Mouse (Mus musculus) olfactory bulb, adult 2 months (tissue): Measurements from ENCODE around the gene A4galt. TPM values are rescaled to one million over a fixed set of nuclear protein-coding genes. Genes with fewer than 3 reads are reported as not detected.

Source experiments
- H3K27ac ChIP-seq: fragments of 200-500 bp; 2 replicates; pipeline ENCODE4 v1.5.1; 2012; ENCODE audit warnings: low read depth, low read length; ENCODE audit not compliant: insufficient read depth
- H3K4me1 ChIP-seq: fragments of 200-500 bp; 2 replicates; pipeline ENCODE4 v1.6.1; 2012; ENCODE audit warnings: low read length; ENCODE audit not compliant: control insufficient read depth, insufficient read depth
- H3K4me3 ChIP-seq: fragments of 200-500 bp; 2 replicates; pipeline ENCODE4 v1.5.1; 2012; ENCODE audit warnings: mild to moderate bottlenecking, low read depth, low read length, moderate library complexity; ENCODE audit not compliant: insufficient read depth
- CTCF ChIP-seq: fragments of 200-500 bp; IDR thresholded peaks from 2 replicates; pipeline ENCODE4 v1.5.1; 2012; ENCODE audit warnings: low read depth, mild to moderate bottlenecking, low read length, moderate library complexity; ENCODE audit not compliant: insufficient read depth
- POLR2A ChIP-seq: fragments of 200-500 bp; IDR thresholded peaks from 2 replicates; pipeline ENCODE4 v1.6.1; 2012; ENCODE audit warnings: mild to moderate bottlenecking, low read depth, low read length, moderate library complexity; ENCODE audit not compliant: insufficient read depth
- WGBS: fragments of 180-500 bp; shearing (Covaris S2); methylation state at CpG from one replicate; pipeline ENCODE4 v1.1.7; 2018; 5-methylcytosine and 5-hydroxymethylcytosine counted together
- polyA plus RNA-seq: library from polyadenylated mRNA; stranded (reverse); fragments of >200 nt; gene quantifications from 2 replicates; pipeline ENCODE4 v1.2.4, GENCODE M21; 2012; ENCODE audit warnings: low replicate concordance; ENCODE audit not compliant: missing spikeins, insufficient read depth, insufficient read length

Gene A4galt
- polyA plus RNA-seq, 1 experiment, result not detected

- TF ChIP-seq POLR2A, result no peak
- TF ChIP-seq CTCF, result no peak
- no peak overlapping the region for H3K27ac ChIP-seq
- no peaks in the 10 kb centered on the region for H3K4me1 ChIP-seq
- no peak overlapping the region for H3K4me3 ChIP-seq
- 95% methylated on average over 4 of the region's 4 CpGs for WGBS
Observed at GRCm38 (mm10) chr15:83193413-83193812, 58.2 kb downstream of the A4galt start.

DNA sequence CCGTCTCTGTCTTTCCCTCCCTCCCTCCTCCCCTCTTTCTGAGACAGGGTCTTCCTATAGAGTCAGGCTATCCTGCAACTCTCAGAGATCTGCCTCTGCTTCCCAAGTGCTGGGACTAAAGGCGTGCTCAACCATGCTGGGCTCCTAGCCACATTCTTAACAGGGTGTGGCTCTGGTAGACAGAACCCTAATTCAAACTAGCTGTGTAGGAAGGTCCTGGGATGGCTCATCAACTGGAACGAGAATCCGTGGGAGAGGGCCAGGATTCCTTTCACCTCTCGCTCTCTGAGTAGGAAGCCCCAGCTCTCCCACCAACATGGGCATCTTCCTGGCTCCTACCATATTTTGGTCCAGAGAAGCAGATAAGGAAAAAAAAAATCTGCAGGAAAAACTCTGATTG lies 69.2 kb downstream of the A4galt start:
- TF ChIP-seq CTCF (no peak), POLR2A (no peak)
- WGBS, result 72% methylated on average over 5 of the region's 5 CpGs
- Histone ChIP-seq H3K4me1 (no peaks in the 10 kb centered on the region), H3K4me3 (no peak overlapping the region), H3K27ac (no peak overlapping the region)

DNA sequence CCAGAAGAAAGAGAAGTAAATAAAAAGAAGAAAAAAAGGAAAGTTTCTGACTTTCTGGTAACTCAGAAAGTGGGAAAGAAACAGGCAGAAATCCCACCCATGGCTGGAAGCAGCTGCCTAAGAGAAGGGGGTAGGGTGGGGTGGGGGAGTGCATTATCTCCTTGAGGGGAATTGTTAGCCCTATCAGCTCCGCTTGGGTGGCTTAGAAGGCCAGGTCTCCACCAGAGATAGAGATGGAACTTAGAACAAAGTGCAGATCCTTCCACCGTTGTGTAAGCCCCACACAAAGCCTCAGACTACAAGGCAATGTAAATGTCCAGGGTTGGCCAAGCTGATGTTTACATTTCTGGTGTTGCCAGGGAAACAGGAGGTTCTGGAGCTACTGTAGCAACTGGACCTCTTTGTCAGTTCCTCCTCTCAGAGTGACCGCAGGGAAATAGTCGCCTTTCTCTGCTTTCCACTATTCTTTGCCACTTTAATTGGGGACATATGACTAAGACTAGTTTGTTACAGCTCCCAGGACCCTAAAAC lies 69.7 kb downstream of the A4galt start:
- 57% methylated on average over 4 of the region's 4 CpGs for WGBS
- TF ChIP-seq CTCF, result no peak
- TF ChIP-seq POLR2A, result no peak
- H3K27ac ChIP-seq, result no peak overlapping the region

GRCm38 (mm10) chr15:83180004-83180403 lies 71.6 kb downstream of the A4galt start:
- no peak overlapping the region for H3K4me3 ChIP-seq
- no peak overlapping the region for H3K27ac ChIP-seq
- 85% methylated on average over 6 of the region's 6 CpGs for WGBS
- no peaks in the 10 kb centered on the region for H3K4me1 ChIP-seq
- TF ChIP-seq CTCF, result no peak
- no peak for TF ChIP-seq POLR2A

More for the DNA sequence above, 69.7 kb downstream of the A4galt start:
- no peaks in the 10 kb centered on the region for H3K4me1 ChIP-seq
- no peak overlapping the region for H3K4me3 ChIP-seq

Other genes starting within 250 kb of the A4galt start
- not detected in 2 replicates for gene Nfam1, start 218.5 kb downstream of the A4galt start, polyA plus RNA-seq
- not detected in 2 replicates for gene Serhl, start 162.3 kb downstream of the A4galt start, polyA plus RNA-seq
- gene Rrp7a, start 129.0 kb downstream of the A4galt start, polyA plus RNA-seq, result not detected in 2 replicates
- not detected in 2 replicates for gene Poldip3, start 102.4 kb downstream of the A4galt start, polyA plus RNA-seq
- gene Cyb5r3, start 79.2 kb downstream of the A4galt start, polyA plus RNA-seq, result not detected in 2 replicates
- not detected in 2 replicates for gene Arfgap3, start 98.5 kb upstream of the A4galt start, polyA plus RNA-seq
- gene Pacsin2, start 212.8 kb upstream of the A4galt start, polyA plus RNA-seq, result 149 TPM in 1 of 2 replicates, not detected in the other